Mouse (Mus musculus) forebrain, embryonic 10.5 days (tissue): ENCODE data around the gene Aprt. TPM values are rescaled to one million over a fixed set of nuclear protein-coding genes. Genes with fewer than 3 reads are reported as not detected.

Experiments
- DNase-seq: peaks from one replicate; pipeline ENCODE4 v3.0.0-alpha.2; 2017; ENCODE audit warnings: low spot score; ENCODE audit errors: extremely low spot score
- H3K27ac ChIP-seq: fragments of 300-500 bp; sonication (generic); 2 replicates; pipeline ENCODE4 v1.5.1; 2016; ENCODE audit warnings: mild to moderate bottlenecking
- H3K27me3 ChIP-seq: fragments of 300-500 bp; sonication (generic); 2 replicates; pipeline ENCODE4 v1.6.1; 2016; ENCODE audit warnings: mild to moderate bottlenecking; ENCODE audit not compliant: poor library complexity, severe bottlenecking
- H3K36me3 ChIP-seq: fragments of 300-500 bp; sonication (generic); replicated peaks from 2 replicates; pipeline ENCODE4 v1.6.1; 2016; ENCODE audit warnings: mild to moderate bottlenecking, moderate library complexity
- H3K4me1 ChIP-seq: fragments of 300-500 bp; sonication (generic); 2 replicates; pipeline ENCODE4 v1.6.1; 2016
- H3K4me3 ChIP-seq: fragments of 300-500 bp; sonication (generic); 2 replicates; pipeline ENCODE4 v1.5.1; 2016; ENCODE audit warnings: mild to moderate bottlenecking, moderate library complexity
- H3K9me3 ChIP-seq: fragments of 300-500 bp; sonication (generic); 2 replicates; pipeline ENCODE4 v1.6.1; 2016; ENCODE audit warnings: mild to moderate bottlenecking, moderate library complexity
- WGBS: fragments of 180-500 bp; shearing (Covaris S2); methylation state at CpG from one replicate; pipeline ENCODE4 v1.1.7; 2016; 5-methylcytosine and 5-hydroxymethylcytosine counted together
- polyA plus RNA-seq: library from polyadenylated mRNA; unstranded; fragments of >200 nt; fragmentation: Nextera tagmentation; extraction: Ambion mirVana; gene quantifications from 2 replicates; pipeline ENCODE4 v1.2.1, GENCODE M21; 2016

Gene Aprt
- polyA plus RNA-seq, 1 experiment from 2014 or later: 321 TPM

GRCm38 (mm10) chr8:122569329-122569728, 7.4 kb downstream of the Aprt start:
- H3K9me3 ChIP-seq: peaks cover 7% of the 10 kb centered on the region; the same call in 1 of the 2 replicates
- peak overlapping the region; percentile 96 for H3K4me3 ChIP-seq
- H3K27me3 ChIP-seq: no peaks in the 10 kb centered on the region
- peaks cover 70% of the 10 kb centered on the region for H3K4me1 ChIP-seq
- WGBS: 69% methylated on average over 9 of the region's 9 CpGs
- H3K27ac ChIP-seq: peak overlapping the region; percentile 99
- no peak for DNase-seq
- peaks cover 61% of the 10 kb centered on the region for H3K36me3 ChIP-seq

GRCm38 (mm10) chr8:122568881-122569309, 7.8 kb downstream of the Aprt start:
- Histone ChIP-seq H3K27me3 (no peaks in the 10 kb centered on the region), H3K36me3 (peaks cover 56% of the 10 kb centered on the region), H3K4me1 (peaks cover 67% of the 10 kb centered on the region), H3K27ac (peak overlapping the region; percentile 99), H3K9me3 (peaks cover 7% of the 10 kb centered on the region; the same call in 1 of the 2 replicates), H3K4me3 (peak overlapping the region; percentile 96)
- no peak for DNase-seq
- WGBS: 10% methylated on average over 10 of the region's 10 CpGs

GRCm38 (mm10) chr8:122568109-122568504, 8.6 kb downstream of the Aprt start:
- Histone ChIP-seq H3K27me3 (no peaks in the 10 kb centered on the region), H3K4me3 (peak overlapping the region; percentile 96), H3K27ac (peak overlapping the region; percentile 99), H3K36me3 (peaks cover 48% of the 10 kb centered on the region), H3K4me1 (peaks cover 59% of the 10 kb centered on the region), H3K9me3 (peaks cover 7% of the 10 kb centered on the region; the same call in 1 of the 2 replicates)
- DNase-seq: no peak
- 0% methylated on average over 34 of the region's 34 CpGs for WGBS

- Histone ChIP-seq H3K27me3 (no peaks in the 10 kb centered on the region), H3K36me3 (peaks cover 43% of the 10 kb centered on the region), H3K27ac (peak within 1 kb of the TSS; percentile 99), H3K4me1 (peaks cover 53% of the 10 kb centered on the region), H3K9me3 (peaks cover 7% of the 10 kb centered on the region; the same call in 1 of the 2 replicates), H3K4me3 (peak within 1 kb of the TSS; percentile 96)
- DNase-seq: peak; percentile 98
- 1% methylated on average over 62 of the region's 62 CpGs for WGBS
Measured at GRCm38 (mm10) chr8:122567361-122568108, 9.2 kb downstream of the Aprt start, which contains the start of gene Cdt1. Cdt1 (plus strand) TSS chr8:122568015.

- WGBS: 39% methylated on average over 6 of the region's 6 CpGs
- Histone ChIP-seq H3K4me3 (peak overlapping the region; percentile 96), H3K27ac (peak overlapping the region; percentile 99), H3K36me3 (peaks cover 35% of the 10 kb centered on the region), H3K4me1 (peaks cover 46% of the 10 kb centered on the region), H3K27me3 (no peaks in the 10 kb centered on the region), H3K9me3 (peaks cover 7% of the 10 kb centered on the region; the same call in 1 of the 2 replicates)
- peak; percentile 37 for DNase-seq
Measured at GRCm38 (mm10) chr8:122566766-122567165, 9.9 kb downstream of the Aprt start.

- H3K27me3 ChIP-seq: no peaks in the 10 kb centered on the region
- H3K9me3 ChIP-seq: no peaks in the 10 kb centered on the region
- DNase-seq: no peak
- no peak overlapping the region for H3K4me3 ChIP-seq
- H3K36me3 ChIP-seq: peaks cover 14% of the 10 kb centered on the region
- H3K27ac ChIP-seq: no peak overlapping the region
- H3K4me1 ChIP-seq: peaks cover 30% of the 10 kb centered on the region
- 90% methylated on average over 25 of the region's 25 CpGs for WGBS
Measured at GRCm38 (mm10) chr8:122564363-122565352, 12.1 kb downstream of the Aprt start.

GRCm38 (mm10) chr8:122561199-122561598, 15.5 kb downstream of the Aprt start:
- no peak overlapping the region for H3K27ac ChIP-seq
- WGBS: 89% methylated on average over 5 of the region's 5 CpGs

GRCm38 (mm10) chr8:122558671-122559349, 17.9 kb downstream of the Aprt start:
- Histone ChIP-seq H3K27me3 (no peaks in the 10 kb centered on the region), H3K9me3 (no peaks in the 10 kb centered on the region), H3K27ac (peak overlapping the region; percentile 62), H3K36me3 (no peaks in the 10 kb centered on the region), H3K4me1 (peaks cover 29% of the 10 kb centered on the region), H3K4me3 (no peak overlapping the region)
- DNase-seq: peak; percentile 53
- 16% methylated on average over 12 of the region's 12 CpGs for WGBS

More at GRCm38 (mm10) chr8:122561199-122561598, 15.5 kb downstream of the Aprt start:
- no peak for DNase-seq
- Histone ChIP-seq H3K4me1 (peaks cover 30% of the 10 kb centered on the region), H3K4me3 (no peak overlapping the region), H3K27me3 (no peaks in the 10 kb centered on the region), H3K36me3 (peaks cover 5% of the 10 kb centered on the region; the same call in 1 of the 2 replicates), H3K9me3 (no peaks in the 10 kb centered on the region)

GRCm38 (mm10) chr8:122557248-122558038, 19.3 kb downstream of the Aprt start:
- Histone ChIP-seq H3K27ac (peak overlapping the region; percentile 78), H3K27me3 (no peaks in the 10 kb centered on the region), H3K9me3 (no peaks in the 10 kb centered on the region), H3K4me1 (peaks cover 29% of the 10 kb centered on the region), H3K4me3 (no peak overlapping the region), H3K36me3 (no peaks in the 10 kb centered on the region)
- DNase-seq: no peak
- 54% methylated on average over 10 of the region's 10 CpGs for whole genome bisulfite sequencing

GRCm38 (mm10) chr8:122556030-122557009, 20.4 kb downstream of the Aprt start:
- no peaks in the 10 kb centered on the region for H3K9me3 ChIP-seq
- WGBS: 69% methylated on average over 12 of the region's 12 CpGs
- H3K4me1 ChIP-seq: peaks cover 34% of the 10 kb centered on the region
- H3K36me3 ChIP-seq: no peaks in the 10 kb centered on the region
- H3K27me3 ChIP-seq: peaks cover 9% of the 10 kb centered on the region
- H3K27ac ChIP-seq: peak overlapping the region; percentile 78
- DNase-seq: no peak
- H3K4me3 ChIP-seq: no peak overlapping the region

GRCm38 (mm10) chr8:122554786-122555185, 21.9 kb downstream of the Aprt start:
- H3K4me3 ChIP-seq: no peak overlapping the region
- WGBS: 89% methylated on average over 6 of the region's 6 CpGs

More at GRCm38 (mm10) chr8:122554786-122555185, 21.9 kb downstream of the Aprt start:
- no peaks in the 10 kb centered on the region for H3K36me3 ChIP-seq
- DNase-seq: no peak
- H3K27ac ChIP-seq: no peak overlapping the region
- H3K9me3 ChIP-seq: no peaks in the 10 kb centered on the region
- H3K27me3 ChIP-seq: peaks cover 25% of the 10 kb centered on the region
- peaks cover 49% of the 10 kb centered on the region for H3K4me1 ChIP-seq
